In the genomic region with DNA sequence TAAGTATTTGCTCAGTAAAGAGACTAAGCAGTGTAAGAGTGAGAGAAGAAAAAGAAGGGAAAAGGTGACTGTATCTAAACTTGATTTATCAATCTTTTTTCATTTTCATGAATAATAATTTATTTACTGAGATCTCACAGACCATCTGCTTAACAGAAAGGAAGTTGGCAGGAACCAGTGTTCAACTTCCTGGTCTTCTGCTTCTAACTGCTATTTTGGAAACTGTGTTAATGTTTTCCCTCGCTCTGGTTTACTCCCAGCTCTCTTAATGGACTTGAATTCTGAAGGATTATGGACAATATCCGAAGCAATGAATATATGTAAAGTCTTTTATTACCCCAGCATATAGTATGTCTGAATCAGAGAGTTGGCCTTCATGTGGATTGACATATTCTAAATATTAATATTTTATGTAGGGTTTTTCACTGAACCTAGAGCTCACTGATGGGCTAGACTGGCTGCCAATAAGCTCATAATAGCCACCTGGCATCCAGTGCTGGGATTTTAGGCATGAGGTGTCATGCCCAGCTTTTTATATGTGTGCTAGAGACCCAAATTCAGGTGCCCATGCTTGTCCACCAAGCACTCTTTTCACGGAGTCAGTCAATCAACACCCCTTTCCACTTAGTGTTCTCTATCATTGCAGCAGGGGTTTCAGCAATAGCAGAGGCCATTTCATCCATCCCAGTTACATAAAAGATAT, we compare ENCODE assay signal across 21 mouse cellular contexts.
DNase-seq lines count a peak whose midpoint lies in the region; ATAC-seq lines count a peak whose summit lies in the region.
"Had no signal": no experiment of that assay in that cellular context is flagged by ENCODE, and none has a peak within 500 bp of the region (broad histone marks: within the 10 kb centered on the region; RNA-seq: fewer than 3 reads in every experiment).

No protein-coding gene starts in this region.

- no peaks in the 10 kb centered on the region for H3K9me3 ChIP-seq in forebrain, embryonic 15.5 days
- H3K9me3 ChIP-seq in forebrain, embryonic 13.5 days (replicated peaks): no peaks in the 10 kb centered on the region
- no peaks in the 10 kb centered on the region for H3K9me3 ChIP-seq in midbrain, embryonic 14.5 days (ENCODE audit: control insufficient read depth, low read length)
- H3K9me3 ChIP-seq in heart, embryonic 11.5 days (replicated peaks; ENCODE audit: control insufficient read depth, low read length): no peaks in the 10 kb centered on the region
- H3K9me3 ChIP-seq: embryonic facial prominence, embryonic 15.5 days; heart, embryonic 13.5 days; hindbrain, embryonic 12.5 days; kidney, embryonic 15.5 days; midbrain, embryonic 12.5 days had no signal

- H3K36me3 ChIP-seq in forebrain, embryonic 15.5 days: no peaks in the 10 kb centered on the region
- H3K36me3 ChIP-seq in forebrain, embryonic 13.5 days (ENCODE audit: poor library complexity, severe bottlenecking): no peaks in the 10 kb centered on the region
- H3K36me3 ChIP-seq in midbrain, embryonic 14.5 days (ENCODE audit: control insufficient read depth, insufficient read depth, low read length): no peaks in the 10 kb centered on the region
- H3K36me3 ChIP-seq in heart, embryonic 11.5 days (ENCODE audit: control insufficient read depth, insufficient read depth, low read length): no peaks in the 10 kb centered on the region
- H3K36me3 ChIP-seq: embryonic facial prominence, embryonic 15.5 days; heart, embryonic 13.5 days; hindbrain, embryonic 12.5 days; kidney, embryonic 15.5 days; liver, embryonic 13.5 days; midbrain, embryonic 12.5 days had no signal

- peak overlapping the region; percentile 17; the same call in 1 of the 2 replicates for H3K27ac ChIP-seq in forebrain, embryonic 15.5 days (replicated peaks)
- H3K27ac ChIP-seq in forebrain, embryonic 13.5 days: no peak overlapping the region
- no peak overlapping the region for H3K27ac ChIP-seq in midbrain, embryonic 14.5 days (replicated peaks; ENCODE audit: low read depth, low read length)
- H3K27ac ChIP-seq in heart, embryonic 11.5 days (ENCODE audit: low read depth, low read length): no peak overlapping the region
- H3K27ac ChIP-seq: embryonic facial prominence, embryonic 15.5 days; heart, embryonic 13.5 days; hindbrain, embryonic 12.5 days; kidney, embryonic 15.5 days; liver, embryonic 13.5 days; midbrain, embryonic 12.5 days had no signal

- 70% methylated on average over 3 of the region's 3 CpGs for WGBS in forebrain, embryonic 15.5 days
- WGBS in forebrain, embryonic 13.5 days: 86% methylated on average over 3 of the region's 3 CpGs
- 95% methylated on average over 3 of the region's 3 CpGs for WGBS in midbrain, embryonic 14.5 days
- 75% methylated on average over 3 of the region's 3 CpGs for WGBS in heart, embryonic 11.5 days (ENCODE audit: insufficient replicate concordance)

- no peak overlapping the region for H3K4me3 ChIP-seq in forebrain, embryonic 15.5 days
- no peak overlapping the region for H3K4me3 ChIP-seq in forebrain, embryonic 13.5 days
- H3K4me3 ChIP-seq in midbrain, embryonic 14.5 days (replicated peaks; ENCODE audit: low read depth, low read length): no peak overlapping the region
- no peak overlapping the region for H3K4me3 ChIP-seq in heart, embryonic 11.5 days (ENCODE audit: low read depth, low read length)
- H3K4me3 ChIP-seq: embryonic facial prominence, embryonic 15.5 days; heart, embryonic 13.5 days; hindbrain, embryonic 12.5 days; kidney, embryonic 15.5 days; liver, embryonic 13.5 days; midbrain, embryonic 12.5 days had no signal

- H3K9ac ChIP-seq in forebrain, embryonic 15.5 days (replicated peaks): no peak overlapping the region
- H3K9ac ChIP-seq in forebrain, embryonic 13.5 days: no peak overlapping the region
- no peak overlapping the region for H3K9ac ChIP-seq in midbrain, embryonic 14.5 days (replicated peaks; ENCODE audit: low read length)
- no peak overlapping the region for H3K9ac ChIP-seq in heart, embryonic 11.5 days (ENCODE audit: low read depth, low read length)
- H3K9ac ChIP-seq: embryonic facial prominence, embryonic 15.5 days; heart, embryonic 13.5 days; hindbrain, embryonic 12.5 days; kidney, embryonic 15.5 days; liver, embryonic 13.5 days; midbrain, embryonic 12.5 days had no signal

- peak; percentile 26; the same call in 1 of the 2 replicates for ATAC-seq in forebrain, embryonic 15.5 days (replicated peaks)
- ATAC-seq in forebrain, embryonic 13.5 days: no peak; the same call in 1 of the 2 replicates
- ATAC-seq in common myeloid progenitor, adult 5-6 weeks (replicated peaks; ENCODE audit: low read depth, poor library complexity, severe bottlenecking): 0 out of 2 replicates have a peak, but pooled peaks have one; percentile 22
- ATAC-seq in midbrain, embryonic 14.5 days (ENCODE audit: low FRiP score, low TSS enrichment): no peak
- no peak for ATAC-seq in heart, embryonic 11.5 days (replicated peaks; ENCODE audit: insufficient number of reproducible peaks, low FRiP score, low TSS enrichment)
- ATAC-seq: CD4-positive, CD25-positive, alpha-beta regulatory T cell, adult 4 months; intestine, postnatal 0 days had no signal

- H3K4me2 ChIP-seq in forebrain, embryonic 15.5 days (replicated peaks): no peak overlapping the region
- no peak overlapping the region for H3K4me2 ChIP-seq in forebrain, embryonic 13.5 days
- no peak overlapping the region for H3K4me2 ChIP-seq in midbrain, embryonic 14.5 days (ENCODE audit: low read length)
- no peak overlapping the region for H3K4me2 ChIP-seq in heart, embryonic 11.5 days
- H3K4me2 ChIP-seq: embryonic facial prominence, embryonic 15.5 days; heart, embryonic 13.5 days; hindbrain, embryonic 12.5 days; kidney, embryonic 15.5 days; liver, embryonic 13.5 days; midbrain, embryonic 12.5 days had no signal

- peak; percentile 26 for DNase-seq in brain, embryonic 18.5 days (ENCODE audit: low read depth, low spot score)
- peak; percentile 82 for DNase-seq in cerebellum, adult 9-10 months
- no peak for DNase-seq in midbrain, embryonic 14.5 days
- DNase-seq: adrenal gland, postnatal 25 days; gastrocnemius, postnatal 10 days; heart, adult 11 months; heart, postnatal 14 days; liver, embryonic 13.5 days; lung, adult 2 months; thymus, adult 2 months had no signal

- no peaks in the 10 kb centered on the region for H3K27me3 ChIP-seq in forebrain, embryonic 15.5 days
- H3K27me3 ChIP-seq in forebrain, embryonic 13.5 days: no peaks in the 10 kb centered on the region
- no peaks in the 10 kb centered on the region for H3K27me3 ChIP-seq in midbrain, embryonic 14.5 days (ENCODE audit: control insufficient read depth, insufficient read depth, low read length)
- H3K27me3 ChIP-seq in heart, embryonic 11.5 days (ENCODE audit: control insufficient read depth, insufficient read depth, low read length): no peaks in the 10 kb centered on the region
- H3K27me3 ChIP-seq: embryonic facial prominence, embryonic 15.5 days; heart, embryonic 13.5 days; hindbrain, embryonic 12.5 days; kidney, embryonic 15.5 days; liver, embryonic 13.5 days; midbrain, embryonic 12.5 days had no signal

- H3K4me1 ChIP-seq in forebrain, embryonic 15.5 days: peaks cover 11% of the 10 kb centered on the region
- H3K4me1 ChIP-seq in forebrain, embryonic 13.5 days: no peaks in the 10 kb centered on the region; the same call in 1 of the 2 replicates
- H3K4me1 ChIP-seq in midbrain, embryonic 14.5 days (ENCODE audit: control insufficient read depth, insufficient read depth, low read length): no peaks in the 10 kb centered on the region
- H3K4me1 ChIP-seq in heart, embryonic 11.5 days (ENCODE audit: control insufficient read depth, insufficient read depth, low read length): no peaks in the 10 kb centered on the region
- H3K4me1 ChIP-seq: embryonic facial prominence, embryonic 15.5 days; heart, embryonic 13.5 days; hindbrain, embryonic 12.5 days; kidney, embryonic 15.5 days; liver, embryonic 13.5 days; midbrain, embryonic 12.5 days had no signal

Comparison
In these comparisons a context has a peak if more than half of its experiments do, and no peak if none do; other contexts are left out.
1. ATAC-seq: peak in forebrain, embryonic 15.5 days (single experiment) and common myeloid progenitor, adult 5-6 weeks (single experiment); none in forebrain, embryonic 13.5 days (single experiment), midbrain, embryonic 14.5 days (single experiment) and heart, embryonic 11.5 days (single experiment).